Mouse (Mus musculus) neural tube, embryonic 12.5 days (tissue): Measurements from ENCODE around the gene Emilin1. TPM values are rescaled to one million over a fixed set of nuclear protein-coding genes. Genes with fewer than 3 reads are reported as not detected.

Experiments
- ATAC-seq: fragments of 200-750 bp; cut with Nextera tagmentation; 2 replicates; pipeline ENCODE4 v1.8.0; 2017; ENCODE audit warnings: low read depth, mild to moderate bottlenecking, moderate TSS enrichment, moderate library complexity; ENCODE audit not compliant: low FRiP score
- H3K27ac ChIP-seq: fragments of 300-500 bp; sonication (generic); 2 replicates; pipeline ENCODE4 v1.5.1; 2016
- H3K27me3 ChIP-seq: fragments of 300-500 bp; sonication (generic); replicated peaks from 2 replicates; pipeline ENCODE4 v1.6.1; 2016; ENCODE audit warnings: mild to moderate bottlenecking
- H3K36me3 ChIP-seq: fragments of 300-500 bp; sonication (generic); 2 replicates; pipeline ENCODE4 v1.6.1; 2016; ENCODE audit warnings: mild to moderate bottlenecking
- H3K4me1 ChIP-seq: fragments of 300-500 bp; sonication (generic); 2 replicates; pipeline ENCODE4 v1.6.1; 2016
- H3K4me2 ChIP-seq: fragments of 300-500 bp; sonication (generic); replicated peaks from 2 replicates; pipeline ENCODE4 v1.6.1; 2016; ENCODE audit warnings: mild to moderate bottlenecking
- H3K4me3 ChIP-seq: fragments of 300-500 bp; sonication (generic); 2 replicates; pipeline ENCODE4 v1.5.1; 2016
- H3K9ac ChIP-seq: fragments of 300-500 bp; sonication (generic); 2 replicates; pipeline ENCODE4 v1.6.1; 2016; ENCODE audit warnings: mild to moderate bottlenecking
- H3K9me3 ChIP-seq: fragments of 300-500 bp; sonication (generic); 2 replicates; pipeline ENCODE4 v1.6.1; 2016; ENCODE audit warnings: mild to moderate bottlenecking
- WGBS: fragments of 180-500 bp; shearing (Covaris S2); methylation state at CpG from one replicate; pipeline ENCODE4 v1.1.7; 2016; 5-methylcytosine and 5-hydroxymethylcytosine counted together
- polyA plus RNA-seq: library from polyadenylated mRNA; unstranded; fragments of >200 nt; fragmentation: Nextera tagmentation; extraction: Ambion mirVana; gene quantifications from 2 replicates; pipeline ENCODE4 v1.2.1, GENCODE M21; 2016

Emilin1 gene
- polyA plus RNA-seq, 1 experiment from 2014 or later: 63.7 TPM

DNA sequence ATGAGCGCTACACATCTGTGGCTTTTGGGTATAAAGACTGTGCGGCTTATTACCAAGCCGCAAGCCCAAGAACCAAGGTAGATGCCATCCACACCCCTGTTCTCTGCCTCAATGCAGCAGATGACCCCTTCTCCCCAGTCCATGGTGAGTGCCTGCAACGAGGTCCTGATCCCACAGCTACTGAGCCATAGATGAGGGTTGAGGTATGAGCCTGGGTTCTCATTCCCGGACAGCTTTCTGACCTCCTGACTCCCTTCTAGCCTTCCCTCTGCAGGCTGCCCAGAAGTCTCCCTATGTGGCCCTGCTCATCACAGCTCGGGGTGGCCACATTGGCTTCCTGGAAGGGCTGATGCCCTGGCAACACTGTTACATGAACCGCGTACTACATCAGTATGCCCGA lies 41.4 kb downstream of the Emilin1 start:
- Histone ChIP-seq H3K9me3 (no peaks in the 10 kb centered on the region), H3K4me2 (no peak overlapping the region), H3K27me3 (no peaks in the 10 kb centered on the region), H3K4me3 (no peak overlapping the region), H3K36me3 (peaks cover 57% of the 10 kb centered on the region), H3K9ac (no peak overlapping the region), H3K27ac (no peak overlapping the region), H3K4me1 (peaks cover 24% of the 10 kb centered on the region)
- no peak for ATAC-seq
- WGBS: 94% methylated on average over 9 of the region's 9 CpGs

GRCm38 (mm10) chr5:30955751-30956150 lies 42.5 kb downstream of the Emilin1 start:
- Histone ChIP-seq H3K27ac (no peak overlapping the region), H3K9ac (no peak overlapping the region), H3K4me1 (peaks cover 21% of the 10 kb centered on the region), H3K4me2 (no peak overlapping the region), H3K9me3 (no peaks in the 10 kb centered on the region), H3K4me3 (no peak overlapping the region), H3K27me3 (no peaks in the 10 kb centered on the region), H3K36me3 (peaks cover 57% of the 10 kb centered on the region)
- WGBS: 92% methylated on average over 6 of the region's 6 CpGs
- no peak for ATAC-seq

DNA sequence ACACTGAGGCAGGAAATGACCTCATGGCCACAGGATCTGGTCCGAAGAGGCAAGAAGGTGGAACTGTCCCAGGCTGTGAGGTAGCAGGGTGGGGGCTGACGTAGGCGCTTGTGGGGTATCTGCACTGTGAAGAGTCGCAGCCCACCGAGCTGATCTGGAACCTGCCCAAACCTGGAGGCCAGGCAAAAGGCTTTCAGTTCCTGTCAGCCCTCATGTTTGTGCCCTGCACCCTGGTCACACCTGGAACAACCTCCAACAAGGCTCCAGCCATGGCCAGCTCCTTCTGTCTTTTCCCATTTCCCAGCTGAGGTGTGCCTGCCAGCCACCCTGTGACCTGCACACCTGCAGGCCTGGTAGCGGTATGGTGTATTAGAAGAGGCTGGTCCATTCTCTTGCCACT lies 44.7 kb downstream of the Emilin1 start:
- Histone ChIP-seq H3K9ac (no peak overlapping the region), H3K4me2 (peak overlapping the region; percentile 87)
- WGBS: 96% methylated on average over 6 of the region's 6 CpGs

GRCm38 (mm10) chr5:30959198-30959854 lies 46.1 kb downstream of the Emilin1 start:
- 41% methylated on average over 19 of the region's 19 CpGs for WGBS

More for the DNA sequence above, 44.7 kb downstream of the Emilin1 start:
- no peaks in the 10 kb centered on the region for H3K27me3 ChIP-seq
- no peaks in the 10 kb centered on the region for H3K9me3 ChIP-seq
- ATAC-seq: no peak
- peaks cover 21% of the 10 kb centered on the region for H3K4me1 ChIP-seq
- H3K27ac ChIP-seq: no peak overlapping the region
- H3K36me3 ChIP-seq: peaks cover 48% of the 10 kb centered on the region
- H3K4me3 ChIP-seq: no peak overlapping the region

DNA sequence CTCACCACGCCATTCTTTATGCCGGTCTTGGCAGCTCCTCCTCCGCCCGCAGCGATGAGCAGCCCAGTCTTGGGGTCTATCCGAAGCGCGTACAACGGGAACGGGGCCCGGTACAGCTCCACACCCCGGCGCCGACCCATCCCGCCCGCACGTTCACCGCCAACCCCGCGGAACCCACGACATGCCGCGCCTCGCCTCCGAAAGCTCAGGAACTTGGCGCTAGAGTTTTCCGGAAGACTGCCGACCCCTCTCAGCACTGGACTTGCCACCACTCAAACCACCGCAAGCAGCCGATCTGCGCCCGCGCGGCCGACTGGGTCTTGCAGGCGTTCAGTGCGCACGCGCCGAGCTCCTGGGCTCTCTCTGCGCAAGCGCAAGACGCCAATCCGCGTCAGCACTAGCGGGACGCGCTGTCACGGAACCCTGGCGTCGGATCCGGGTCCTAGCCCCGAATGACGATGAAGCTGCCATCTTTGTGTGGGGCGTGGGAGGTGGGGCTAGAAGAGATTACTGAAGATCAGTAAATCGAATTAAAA lies 46.8 kb downstream of the Emilin1 start, which contains the start of gene Preb:
TSS of gene Preb (minus strand) at position 396 of the 536 bp plus-strand sequence.
- H3K4me1 ChIP-seq: peaks cover 21% of the 10 kb centered on the region
- H3K27ac ChIP-seq: peak within 1 kb of the TSS; percentile 68; the same call in 1 of the 2 replicates
- under 1% methylated on average over 56 of the region's 56 CpGs for WGBS
- peaks cover 26% of the 10 kb centered on the region for H3K36me3 ChIP-seq
- no peaks in the 10 kb centered on the region for H3K9me3 ChIP-seq
- peak within 1 kb of the TSS; percentile 77 for H3K9ac ChIP-seq
- H3K27me3 ChIP-seq: no peaks in the 10 kb centered on the region
- peak within 1 kb of the TSS; percentile 68 for H3K4me3 ChIP-seq
- peak within 1 kb of the TSS; percentile 87 for H3K4me2 ChIP-seq
- ATAC-seq: peak; percentile 93

More at GRCm38 (mm10) chr5:30959198-30959854, 46.1 kb downstream of the Emilin1 start:
- Histone ChIP-seq H3K4me1 (peaks cover 21% of the 10 kb centered on the region), H3K36me3 (peaks cover 33% of the 10 kb centered on the region), H3K27ac (no peak overlapping the region; the same call in 1 of the 2 replicates), H3K9me3 (no peaks in the 10 kb centered on the region), H3K4me2 (peak overlapping the region; percentile 87), H3K27me3 (no peaks in the 10 kb centered on the region), H3K9ac (peak overlapping the region; percentile 77), H3K4me3 (peak overlapping the region; percentile 68)
- ATAC-seq: no peak

DNA sequence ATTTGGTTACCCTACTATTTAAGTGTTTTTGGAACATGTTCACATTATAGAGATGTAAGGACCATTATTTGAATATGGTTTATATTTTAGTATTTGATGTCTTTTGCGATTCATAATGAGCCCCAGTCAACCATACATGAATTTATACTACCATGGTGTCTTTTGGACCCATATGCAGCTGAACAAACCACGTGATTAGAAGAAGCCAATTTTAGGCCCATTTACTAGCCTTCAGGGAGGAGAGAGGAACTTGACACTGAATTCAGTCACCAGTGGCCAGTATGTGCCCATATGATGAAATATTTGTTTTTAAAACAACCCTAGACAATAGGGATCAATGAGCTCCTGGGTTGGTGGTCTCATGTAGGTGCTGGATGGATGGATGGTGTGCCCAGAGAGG lies 47.6 kb downstream of the Emilin1 start:
- no peak overlapping the region for H3K9ac ChIP-seq
- WGBS: 88% methylated on average over 2 of the region's 2 CpGs
- H3K4me1 ChIP-seq: peaks cover 21% of the 10 kb centered on the region
- H3K27me3 ChIP-seq: no peaks in the 10 kb centered on the region
- peaks cover 18% of the 10 kb centered on the region for H3K36me3 ChIP-seq
- H3K4me3 ChIP-seq: no peak overlapping the region
- H3K4me2 ChIP-seq: peak overlapping the region; percentile 87
- no peaks in the 10 kb centered on the region for H3K9me3 ChIP-seq
- H3K27ac ChIP-seq: no peak overlapping the region
- no peak for ATAC-seq

- no peak for ATAC-seq
- H3K4me3 ChIP-seq: no peak overlapping the region
- no peak overlapping the region for H3K27ac ChIP-seq
- H3K9me3 ChIP-seq: no peaks in the 10 kb centered on the region
- peaks cover 15% of the 10 kb centered on the region for H3K36me3 ChIP-seq
- no peak overlapping the region for H3K4me2 ChIP-seq
- 76% methylated on average over 10 of the region's 10 CpGs for WGBS
- no peaks in the 10 kb centered on the region for H3K27me3 ChIP-seq
- peaks cover 21% of the 10 kb centered on the region for H3K4me1 ChIP-seq
- no peak overlapping the region for H3K9ac ChIP-seq
Observed at GRCm38 (mm10) chr5:30961545-30962505, 48.6 kb downstream of the Emilin1 start.

DNA sequence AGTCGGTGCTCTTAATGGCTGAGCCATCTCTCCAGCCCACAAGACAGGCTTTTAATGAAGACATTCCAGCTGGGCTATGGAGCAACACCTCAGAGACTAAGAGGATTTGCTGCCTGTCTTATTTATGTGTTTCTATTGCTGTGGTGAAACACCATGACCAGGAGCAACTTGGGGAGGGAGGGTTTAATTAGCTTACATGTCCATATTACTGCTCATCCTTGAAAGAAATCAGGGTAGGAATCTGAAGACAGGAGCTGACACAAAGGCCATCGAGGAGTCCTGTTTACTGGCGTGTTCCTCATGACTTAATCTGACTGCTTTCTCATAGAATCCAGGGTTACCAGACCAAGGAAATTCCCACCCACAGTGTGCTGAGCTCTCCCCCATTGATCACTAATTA lies 50.7 kb downstream of the Emilin1 start:
- Histone ChIP-seq H3K4me3 (no peak overlapping the region), H3K9me3 (no peaks in the 10 kb centered on the region), H3K36me3 (no peaks in the 10 kb centered on the region), H3K27me3 (no peaks in the 10 kb centered on the region), H3K27ac (no peak overlapping the region), H3K4me2 (no peak overlapping the region), H3K4me1 (peaks cover 4% of the 10 kb centered on the region), H3K9ac (no peak overlapping the region)
- WGBS: 78% methylated on average over 3 of the region's 3 CpGs
- no peak for ATAC-seq

GRCm38 (mm10) chr5:30966189-30966588 lies 53.0 kb downstream of the Emilin1 start:
- H3K27ac ChIP-seq: no peak overlapping the region
- H3K4me3 ChIP-seq: no peak overlapping the region
- H3K27me3 ChIP-seq: no peaks in the 10 kb centered on the region
- no peak overlapping the region for H3K4me2 ChIP-seq
- no peaks in the 10 kb centered on the region for H3K36me3 ChIP-seq
- H3K4me1 ChIP-seq: no peaks in the 10 kb centered on the region
- H3K9me3 ChIP-seq: no peaks in the 10 kb centered on the region
- WGBS: 81% methylated on average over 4 of the region's 4 CpGs
- no peak overlapping the region for H3K9ac ChIP-seq
- no peak for ATAC-seq

DNA sequence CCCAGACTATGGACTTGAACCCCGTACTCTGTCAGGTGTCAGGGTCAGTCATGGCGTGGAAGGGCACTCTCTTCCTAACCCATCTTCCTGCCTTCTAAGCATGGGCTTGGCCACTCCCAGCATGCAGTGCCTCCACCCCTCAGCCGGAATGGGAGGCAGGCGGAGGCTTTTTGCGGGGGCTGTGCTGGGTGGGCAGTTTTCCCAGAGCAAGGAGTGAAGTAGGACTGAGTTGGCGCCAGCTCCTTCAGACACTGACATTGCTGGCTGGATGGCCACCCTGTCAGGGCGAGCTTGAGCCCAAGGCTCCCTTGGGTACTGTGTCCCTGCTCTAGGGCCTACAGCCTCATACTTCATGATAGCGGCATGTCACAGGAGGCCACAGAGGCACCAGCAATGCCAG lies 55.2 kb downstream of the Emilin1 start, which contains the start of gene Tcf23:
TSS of gene Tcf23 (plus strand) at position 247 of the 400 bp plus-strand sequence.
- no peaks in the 10 kb centered on the region for H3K9me3 ChIP-seq
- H3K27me3 ChIP-seq: no peaks in the 10 kb centered on the region
- H3K36me3 ChIP-seq: no peaks in the 10 kb centered on the region
- H3K4me1 ChIP-seq: no peaks in the 10 kb centered on the region
- no peak within 1 kb of the TSS for H3K4me3 ChIP-seq
- H3K4me2 ChIP-seq: no peak within 1 kb of the TSS
- ATAC-seq: no peak
- no peak within 1 kb of the TSS for H3K27ac ChIP-seq
- no peak within 1 kb of the TSS for H3K9ac ChIP-seq
- WGBS: 76% methylated on average over 8 of the region's 8 CpGs

DNA sequence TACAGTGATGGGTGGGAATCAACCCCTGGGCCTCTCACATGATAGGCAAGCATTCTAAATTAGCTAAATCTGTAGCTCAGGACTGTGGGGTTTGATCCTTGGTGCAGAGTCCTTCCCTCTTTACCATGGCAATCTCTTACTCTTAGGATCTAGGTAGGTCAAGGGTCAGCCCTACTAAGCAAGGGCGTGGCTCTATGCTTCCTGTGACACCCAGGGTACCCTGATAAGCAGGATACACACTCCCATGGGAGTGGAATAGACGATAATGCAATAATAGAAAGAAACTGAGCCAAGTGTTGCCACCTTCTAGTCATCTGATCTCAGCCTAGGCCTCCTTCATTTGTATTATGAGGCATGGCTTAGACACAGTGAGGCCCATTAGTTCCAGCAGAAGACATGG lies 56.2 kb downstream of the Emilin1 start:
- Histone ChIP-seq H3K4me1 (no peaks in the 10 kb centered on the region), H3K9me3 (no peaks in the 10 kb centered on the region), H3K4me2 (no peak overlapping the region), H3K27me3 (no peaks in the 10 kb centered on the region), H3K9ac (no peak overlapping the region), H3K27ac (no peak overlapping the region), H3K36me3 (no peaks in the 10 kb centered on the region), H3K4me3 (no peak overlapping the region)
- 76% methylated on average over 2 of the region's 2 CpGs for WGBS
- no peak for ATAC-seq
